Mouse (Mus musculus) gastrocnemius, postnatal 36 days (tissue): ENCODE measurements around the gene Ptpro. TPM values are rescaled to one million over a fixed set of nuclear protein-coding genes. Genes with fewer than 3 reads are reported as not detected.

ENCODE experiments used
- DNase-seq, 2 experiments: peaks; one replicate each; pipeline ENCODE4 v3.0.0; 2022
- intact Hi-C: fragments of 180-260 bp; cut with DNase I; formaldehyde crosslinking; loops from one replicate; pipeline ENCODE4 v1.15.1; 2025
- long read RNA-seq, 2 experiments: library from polyadenylated mRNA; stranded (forward); transcript quantifications; one replicate each; pipeline ENCODE4 v2.0.0; 2021
- total RNA-seq, 2 experiments: library from RNA; stranded (reverse); gene quantifications; 2 replicates each; pipeline ENCODE4 v1.2.3; 2021

Ptpro gene
- total RNA-seq, result under 1 TPM; 0.20 to 0.67 TPM
- long read RNA-seq, experiment 1, partial matches to known transcripts, result 1 of 1 reads
- long read RNA-seq, experiment 1, other reads (novel, unspliced or antisense), result 0 of 1 reads
- long read RNA-seq, experiment 2, result 0 reads

- intact Hi-C loops, result no loop called here
Measured at GRCm38 (mm10) chr6:137252194-137252886, at the start of gene Ptpro. Ptpro (plus strand) TSS chr6:137252319.

GRCm38 (mm10) chr6:137202661-137203060 is 49.5 kb upstream of the Ptpro start:
- intact Hi-C loops, result loop anchor here (10.0 kb wide), 1 partner anchor 192 kb away; no protein-coding TSS in a partner anchor
- no peak for DNase-seq

More at GRCm38 (mm10) chr6:137252194-137252886, at the start of gene Ptpro:
- no peak for DNase-seq

- DNase-seq, result no peak
- intact Hi-C loops, result loop anchor here (5.0 to 10.0 kb wide), 2 partner anchors 189 to 516 kb away; no protein-coding TSS in a partner anchor
Measured at GRCm38 (mm10) chr6:137205662-137206400, 46.3 kb upstream of the Ptpro start.

GRCm38 (mm10) chr6:137207126-137207525 is 45.0 kb upstream of the Ptpro start:
- intact Hi-C loops, result loop anchor here (5.0 to 10.0 kb wide), 2 partner anchors 188 to 515 kb away; no protein-coding TSS in a partner anchor
- DNase-seq, result no peak

GRCm38 (mm10) chr6:137209992-137210391 is 42.1 kb upstream of the Ptpro start:
- intact Hi-C loops, result loop anchor here (5.0 to 10.0 kb wide), 2 partner anchors 185 to 512 kb away; no protein-coding TSS in a partner anchor

GRCm38 (mm10) chr6:137210991-137211390 is 41.1 kb upstream of the Ptpro start:
- intact Hi-C loops, result no loop called here

More at GRCm38 (mm10) chr6:137209992-137210391, 42.1 kb upstream of the Ptpro start:
- peak; percentile 15 to 23 for DNase-seq

GRCm38 (mm10) chr6:137211441-137211840 is 40.7 kb upstream of the Ptpro start:
- DNase-seq, result no peak
- intact Hi-C loops, result no loop called here

More at GRCm38 (mm10) chr6:137210991-137211390, 41.1 kb upstream of the Ptpro start:
- no peak for DNase-seq

GRCm38 (mm10) chr6:137217841-137218463 is 34.2 kb upstream of the Ptpro start:
- DNase-seq, result no peak
- intact Hi-C loops, result no loop called here

GRCm38 (mm10) chr6:137252887-137253242 is 746 bp downstream of the Ptpro start:
- intact Hi-C loops, result no loop called here
- no peak for DNase-seq

- no peak for DNase-seq
- intact Hi-C loops, result no loop called here
Measured at GRCm38 (mm10) chr6:137253415-137253814, 1.3 kb downstream of the Ptpro start.

GRCm38 (mm10) chr6:137261033-137261432 is 8.9 kb downstream of the Ptpro start:
- DNase-seq, result no peak
- intact Hi-C loops, result no loop called here

- DNase-seq, result no peak
- intact Hi-C loops, result no loop called here
Measured at GRCm38 (mm10) chr6:137262087-137262486, 10.0 kb downstream of the Ptpro start.

GRCm38 (mm10) chr6:137268019-137268418 is 15.9 kb downstream of the Ptpro start:
- intact Hi-C loops, result no loop called here
- no peak for DNase-seq

GRCm38 (mm10) chr6:137268592-137268991 is 16.5 kb downstream of the Ptpro start:
- DNase-seq, result no peak
- intact Hi-C loops, result no loop called here

GRCm38 (mm10) chr6:137272513-137272912 is 20.4 kb downstream of the Ptpro start:
- intact Hi-C loops, result no loop called here

GRCm38 (mm10) chr6:137277587-137277994 is 25.5 kb downstream of the Ptpro start:
- DNase-seq, result no peak
- intact Hi-C loops, result no loop called here

More at GRCm38 (mm10) chr6:137272513-137272912, 20.4 kb downstream of the Ptpro start:
- DNase-seq, result no peak

- DNase-seq, result no peak
- intact Hi-C loops, result no loop called here
Measured at GRCm38 (mm10) chr6:137279576-137279975, 27.5 kb downstream of the Ptpro start.

GRCm38 (mm10) chr6:137281541-137282049 is 29.5 kb downstream of the Ptpro start:
- intact Hi-C loops, result no loop called here
- no peak for DNase-seq

- DNase-seq, result no peak
- intact Hi-C loops, result no loop called here
Measured at GRCm38 (mm10) chr6:137282050-137282449, 29.9 kb downstream of the Ptpro start.

GRCm38 (mm10) chr6:137286376-137286775 is 34.3 kb downstream of the Ptpro start:
- intact Hi-C loops, result no loop called here
- no peak for DNase-seq
